Mouse (Mus musculus): ENCODE measurements around the gene Hipk3. TPM values are rescaled to one million over a fixed set of nuclear protein-coding genes. Genes with fewer than 3 reads are reported as not detected.

Gene Hipk3
- total RNA-seq, 1 experiment from 2014 or later = 48.7 TPM

GRCm38 (mm10) chr2:104385941-104386340 is 108.3 kb downstream of the Hipk3 start:
- ATAC-seq (replicated peaks; ENCODE audit: insufficient number of reproducible peaks, low FRiP score, low TSS enrichment, poor library complexity, severe bottlenecking) = no peak

GRCm38 (mm10) chr2:104383589-104383988 is 110.7 kb downstream of the Hipk3 start:
- no peak for ATAC-seq (replicated peaks; ENCODE audit: insufficient number of reproducible peaks, low FRiP score, low TSS enrichment, poor library complexity, severe bottlenecking)

GRCm38 (mm10) chr2:104382813-104383212 is 111.4 kb downstream of the Hipk3 start:
- ATAC-seq (replicated peaks; ENCODE audit: insufficient number of reproducible peaks, low FRiP score, low TSS enrichment, poor library complexity, severe bottlenecking) = no peak

- no peak for ATAC-seq (replicated peaks; ENCODE audit: insufficient number of reproducible peaks, low FRiP score, low TSS enrichment, poor library complexity, severe bottlenecking)
Observed at GRCm38 (mm10) chr2:104379304-104379703, 114.9 kb downstream of the Hipk3 start.

GRCm38 (mm10) chr2:104378791-104379190 is 115.5 kb downstream of the Hipk3 start:
- ATAC-seq (replicated peaks; ENCODE audit: insufficient number of reproducible peaks, low FRiP score, low TSS enrichment, poor library complexity, severe bottlenecking) = no peak

GRCm38 (mm10) chr2:104377990-104378389 is 116.3 kb downstream of the Hipk3 start:
- ATAC-seq (replicated peaks; ENCODE audit: insufficient number of reproducible peaks, low FRiP score, low TSS enrichment, poor library complexity, severe bottlenecking) = 0 out of 2 replicates have a peak, but pooled peaks have one; percentile 22

Other genes starting within 250 kb of the Hipk3 start
- not detected in 3 replicates for gene D430041D05Rik, start 83.4 kb downstream of the Hipk3 start, total RNA-seq (2017)
- 12.8 to 25.9 TPM (median 25.3 TPM) in 3 replicates for gene Cstf3, start 96.1 kb upstream of the Hipk3 start, total RNA-seq (2017)
- gene Tcp11l1, start 217.7 kb upstream of the Hipk3 start, total RNA-seq (2017) = 2.6 to 5.0 TPM (median 3.4 TPM) in 3 replicates
- gene Pin1rt1, start 221.9 kb upstream of the Hipk3 start, total RNA-seq (2017) = not detected in 3 replicates
- 0.75 to 3.1 TPM (median 0.87 TPM) in 3 replicates for gene Depdc7, start 248.4 kb upstream of the Hipk3 start, total RNA-seq (2017)

Data from monocyte, adult 5-6 weeks (primary cell).